Mouse (Mus musculus) macrophage (primary cell): Measurements from ENCODE around the gene Cisd1. TPM values are rescaled to one million over a fixed set of nuclear protein-coding genes. Genes with fewer than 3 reads are reported as not detected.

ENCODE experiments used
- H3K27ac ChIP-seq: fragments of 350-480 bp; formaldehyde crosslinking; 2 replicates; pipeline ENCODE4 v1.9.0; 2021
- H3K36me3 ChIP-seq: fragments of 350-480 bp; formaldehyde crosslinking; 2 replicates; pipeline ENCODE4 v1.9.0; 2021; ENCODE audit errors: inconsistent target
- H3K4me3 ChIP-seq: fragments of 350-480 bp; formaldehyde crosslinking; 2 replicates; pipeline ENCODE4 v1.9.0; 2021; ENCODE audit errors: inconsistent target
- H3K79me2 ChIP-seq: fragments of 350-480 bp; formaldehyde crosslinking; 2 replicates; pipeline ENCODE4 v1.9.0; 2021; ENCODE audit errors: inconsistent target
- WGBS: methylation state at CpG from one replicate; pipeline ENCODE4 v1.1.7; 2026; ENCODE audit warnings: inconsistent platforms; ENCODE audit not compliant: missing documents; 5-methylcytosine and 5-hydroxymethylcytosine counted together
- polyA plus RNA-seq: library from polyadenylated mRNA; stranded (reverse); fragments of 250-400 nt; gene quantifications from 3 replicates; pipeline ENCODE4 v1.2.4, GENCODE M21; 2018; ENCODE audit warnings: inconsistent platforms

Cisd1 gene
- polyA plus RNA-seq, 1 experiment from 2014 or later: 12.0 TPM

DNA sequence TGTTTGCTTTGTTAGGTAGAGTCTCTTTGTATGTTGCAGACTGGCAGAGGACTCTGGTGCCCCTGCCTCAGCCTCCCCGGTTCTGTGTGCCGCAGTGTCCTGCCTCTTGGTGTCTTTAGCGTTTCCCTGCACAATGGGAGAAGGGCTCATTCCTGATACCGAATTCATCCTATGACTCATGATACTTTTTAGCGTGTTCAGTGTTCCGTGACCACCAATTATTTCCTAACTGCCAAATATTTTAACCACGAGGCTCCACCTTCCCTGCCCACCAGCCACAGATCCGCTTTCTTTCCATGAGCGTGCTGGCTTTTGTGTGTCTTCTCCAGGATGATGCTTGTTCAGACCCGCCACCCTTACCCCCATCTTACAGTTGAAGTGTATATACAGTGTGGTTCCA is 19.1 kb upstream of the Cisd1 start:
- peaks cover 22% of the 10 kb centered on the region; the same call in 1 of the 2 replicates for H3K36me3 ChIP-seq
- H3K27ac ChIP-seq: no peak overlapping the region
- peaks cover 75% of the 10 kb centered on the region for H3K79me2 ChIP-seq
- no peak overlapping the region for H3K4me3 ChIP-seq
- 66% methylated on average over 10 of the region's 10 CpGs for WGBS

GRCm38 (mm10) chr10:71363440-71363839 is 18.7 kb upstream of the Cisd1 start:
- Histone ChIP-seq H3K4me3 (no peak overlapping the region), H3K79me2 (peaks cover 79% of the 10 kb centered on the region), H3K27ac (no peak overlapping the region), H3K36me3 (peaks cover 22% of the 10 kb centered on the region; the same call in 1 of the 2 replicates)
- 87% methylated on average over 8 of the region's 8 CpGs for WGBS

DNA sequence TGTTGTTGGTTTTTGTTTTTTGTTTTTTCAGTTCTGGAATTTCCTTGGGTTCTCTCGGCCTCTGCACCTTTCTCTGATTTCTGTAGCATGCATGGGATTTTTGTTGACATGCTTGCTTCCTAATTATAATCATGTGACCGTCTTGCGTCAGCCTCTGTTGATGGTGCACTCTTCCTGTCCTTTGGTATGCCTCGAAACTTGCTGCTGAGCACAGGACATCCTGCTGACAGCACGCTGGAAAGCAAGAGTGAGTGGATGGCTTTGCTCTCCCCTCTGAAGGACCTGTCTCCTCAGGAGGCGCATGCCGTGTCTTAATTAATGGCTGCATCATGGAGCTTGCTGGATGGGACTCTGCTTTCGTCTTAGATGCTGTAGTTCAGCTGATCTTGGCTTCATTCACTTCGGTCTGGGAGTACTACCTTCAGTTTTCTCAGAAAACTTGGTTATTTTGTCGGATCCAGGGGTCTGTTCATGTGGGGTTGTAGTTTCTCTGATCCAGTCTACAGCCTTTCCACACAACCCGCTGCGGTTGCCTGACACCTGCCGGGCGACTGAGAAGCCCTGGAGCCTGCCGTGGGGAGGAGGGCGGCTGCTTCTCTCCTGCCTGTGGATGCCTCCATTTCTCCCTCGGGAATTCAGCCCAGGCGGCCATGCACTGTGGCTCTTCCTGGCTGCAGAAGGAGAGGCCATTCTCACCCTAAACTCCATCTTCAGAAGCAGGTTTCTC is 17.2 kb upstream of the Cisd1 start:
- peak overlapping the region; percentile 35 for H3K27ac ChIP-seq
- WGBS: 57% methylated on average over 18 of the region's 18 CpGs
- H3K79me2 ChIP-seq: peaks cover 93% of the 10 kb centered on the region
- peaks cover 18% of the 10 kb centered on the region; the same call in 1 of the 2 replicates for H3K36me3 ChIP-seq
- no peak overlapping the region for H3K4me3 ChIP-seq

DNA sequence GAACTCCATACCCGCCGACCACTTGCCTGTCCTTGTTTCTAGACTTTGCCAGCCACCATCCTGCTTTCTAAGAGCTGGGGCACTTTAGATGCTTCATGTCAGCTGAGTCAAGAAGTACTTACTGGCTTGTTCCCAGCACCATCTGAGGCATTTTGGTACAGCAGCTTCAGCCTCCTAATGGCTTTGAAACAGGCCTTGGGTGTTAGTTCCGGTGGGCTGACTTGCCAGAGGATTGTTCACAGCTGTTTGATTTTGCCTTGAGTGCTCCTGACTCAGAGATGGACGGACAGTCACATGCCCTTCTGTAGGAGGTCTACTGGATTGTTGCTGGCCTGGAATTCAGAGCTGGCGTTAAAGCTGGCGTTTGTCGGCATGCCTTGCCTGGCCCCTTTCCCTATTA is 16.3 kb upstream of the Cisd1 start:
- Histone ChIP-seq H3K79me2 (peaks cover 100% of the 10 kb centered on the region), H3K4me3 (no peak overlapping the region), H3K27ac (no peak overlapping the region), H3K36me3 (peaks cover 10% of the 10 kb centered on the region; the same call in 1 of the 2 replicates)
- WGBS: 91% methylated on average over 7 of the region's 7 CpGs

DNA sequence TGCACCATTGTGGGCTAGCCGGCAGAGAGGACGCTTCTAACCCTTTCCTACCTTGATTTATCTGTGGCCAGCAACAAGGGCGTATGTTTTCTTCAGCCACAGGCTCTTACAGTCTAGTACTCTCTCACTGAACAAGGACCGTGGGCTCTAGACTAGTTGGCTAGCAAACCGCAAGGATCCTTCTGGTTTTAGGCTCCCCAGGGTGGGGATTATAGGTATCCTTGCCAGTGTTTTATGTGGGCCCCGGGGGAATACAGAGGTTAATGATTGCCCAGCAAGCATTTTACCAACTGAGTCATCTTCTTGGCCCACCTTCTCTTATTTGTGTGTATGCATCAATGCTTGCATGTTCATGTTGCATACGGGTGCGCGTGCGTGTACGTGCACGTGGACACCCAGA is 10.2 kb upstream of the Cisd1 start:
- Histone ChIP-seq H3K79me2 (peaks cover 100% of the 10 kb centered on the region), H3K4me3 (no peak overlapping the region), H3K36me3 (no peaks in the 10 kb centered on the region), H3K27ac (no peak overlapping the region)
- 95% methylated on average over 12 of the region's 12 CpGs for WGBS

- Histone ChIP-seq H3K4me3 (no peak overlapping the region), H3K79me2 (peaks cover 97% of the 10 kb centered on the region), H3K27ac (no peak overlapping the region), H3K36me3 (no peaks in the 10 kb centered on the region)
- 91% methylated on average over 8 of the region's 9 CpGs for WGBS
Measured at GRCm38 (mm10) chr10:71353850-71354249, 9.1 kb upstream of the Cisd1 start.

- no peaks in the 10 kb centered on the region for H3K36me3 ChIP-seq
- WGBS: 98% methylated on average over 7 of the region's 7 CpGs
Measured at GRCm38 (mm10) chr10:71351301-71351700, 6.5 kb upstream of the Cisd1 start.

GRCm38 (mm10) chr10:71349290-71349689 is 4.5 kb upstream of the Cisd1 start:
- WGBS: 8% methylated on average over 1 of the region's 1 CpGs
- Histone ChIP-seq H3K27ac (peak overlapping the region; percentile 74), H3K4me3 (peak overlapping the region; percentile 68)

More at GRCm38 (mm10) chr10:71351301-71351700, 6.5 kb upstream of the Cisd1 start:
- Histone ChIP-seq H3K4me3 (no peak overlapping the region), H3K27ac (no peak overlapping the region), H3K79me2 (peaks cover 72% of the 10 kb centered on the region)

DNA sequence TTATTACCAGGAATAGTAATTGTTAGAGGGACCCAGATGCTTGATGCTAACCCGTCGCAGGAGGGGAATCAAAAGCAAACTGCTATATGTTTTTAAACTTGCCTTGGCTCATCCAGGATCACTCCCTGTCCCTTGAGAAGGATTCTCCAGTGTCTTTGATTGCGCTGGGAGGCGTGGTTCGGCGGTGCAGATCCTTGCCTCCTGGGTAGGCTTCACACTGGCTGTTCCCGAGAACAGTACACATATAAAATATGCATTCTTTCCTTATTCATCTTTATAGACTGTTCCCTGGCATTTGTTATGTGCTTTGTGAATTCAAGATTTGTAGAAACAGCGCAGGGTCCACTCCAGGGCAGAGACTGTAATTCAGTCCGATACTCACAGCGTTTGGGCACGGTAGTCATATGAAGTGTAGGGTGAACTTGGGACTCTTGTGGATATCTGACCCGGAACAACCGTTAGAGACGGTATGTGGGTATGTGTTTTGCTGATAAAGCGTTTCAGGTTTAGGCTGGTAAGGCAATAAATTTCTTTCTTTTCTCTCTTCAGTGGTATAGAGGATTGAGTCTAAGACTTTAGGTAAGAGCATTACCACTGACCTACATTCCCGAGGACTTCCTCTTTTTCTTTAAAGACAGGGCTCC is 4.0 kb upstream of the Cisd1 start:
- Histone ChIP-seq H3K4me3 (peak overlapping the region; percentile 68), H3K36me3 (no peaks in the 10 kb centered on the region), H3K79me2 (peaks cover 52% of the 10 kb centered on the region), H3K27ac (peak overlapping the region; percentile 74)
- 3% methylated on average over 16 of the region's 16 CpGs for WGBS

More at GRCm38 (mm10) chr10:71349290-71349689, 4.5 kb upstream of the Cisd1 start:
- Histone ChIP-seq H3K36me3 (no peaks in the 10 kb centered on the region), H3K79me2 (peaks cover 52% of the 10 kb centered on the region)

DNA sequence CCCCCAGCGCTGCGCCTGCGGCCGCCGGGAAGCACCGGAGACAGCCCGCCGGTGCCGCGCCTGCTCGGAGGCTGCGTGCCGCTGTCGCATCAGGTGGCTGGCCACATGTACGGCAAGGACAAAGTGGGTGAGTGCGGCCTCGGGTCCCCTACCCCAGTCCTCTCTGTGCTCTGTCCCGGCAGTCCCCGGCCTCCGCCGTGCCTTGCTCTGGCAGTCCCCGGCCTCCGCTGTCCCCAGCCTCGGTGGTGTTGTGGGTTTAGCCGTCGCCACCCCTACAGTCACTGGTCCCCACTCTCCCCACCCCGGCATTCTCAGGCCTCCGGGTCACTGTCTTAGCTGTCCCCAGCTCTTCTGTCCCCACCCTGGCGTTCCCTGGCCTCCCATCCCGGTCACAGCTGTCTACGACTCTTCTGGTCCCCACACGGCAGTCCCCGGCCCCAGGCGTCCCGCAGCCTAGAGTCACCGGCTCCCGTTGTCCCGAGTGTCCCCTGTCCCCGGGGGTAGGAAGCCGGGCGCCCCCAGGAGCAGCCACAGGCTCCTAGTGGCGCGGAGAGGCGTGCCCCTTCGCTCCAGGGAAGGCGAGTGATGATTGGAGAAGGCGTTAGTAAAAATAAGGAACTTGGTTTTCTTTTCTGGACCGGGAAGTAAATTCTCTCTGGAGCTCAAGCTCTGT is 3.3 kb upstream of the Cisd1 start:
- H3K79me2 ChIP-seq: peaks cover 52% of the 10 kb centered on the region
- H3K36me3 ChIP-seq: no peaks in the 10 kb centered on the region
- under 1% methylated on average over 48 of the region's 48 CpGs for WGBS
- H3K4me3 ChIP-seq: peak overlapping the region; percentile 68
- peak overlapping the region; percentile 74 for H3K27ac ChIP-seq

- Histone ChIP-seq H3K79me2 (peaks cover 52% of the 10 kb centered on the region), H3K36me3 (no peaks in the 10 kb centered on the region)
- 0% methylated on average over 49 of the region's 49 CpGs for WGBS
Measured at GRCm38 (mm10) chr10:71347509-71347949, 2.8 kb upstream of the Cisd1 start, which contains the start of gene Ipmk. Gene Ipmk, plus strand, starts transcription at chr10:71347763.

GRCm38 (mm10) chr10:71346722-71347508 is 2.2 kb upstream of the Cisd1 start:
- Histone ChIP-seq H3K27ac (peak overlapping the region; percentile 62), H3K36me3 (no peaks in the 10 kb centered on the region), H3K79me2 (peaks cover 52% of the 10 kb centered on the region), H3K4me3 (peak overlapping the region; percentile 72)
- WGBS: 13% methylated on average over 13 of the region's 13 CpGs

More at GRCm38 (mm10) chr10:71347509-71347949, 2.8 kb upstream of the Cisd1 start, which contains the start of gene Ipmk:
- H3K27ac ChIP-seq: peak within 1 kb of the TSS; percentile 74
- peak within 1 kb of the TSS; percentile 72 for H3K4me3 ChIP-seq

- H3K79me2 ChIP-seq: peaks cover 52% of the 10 kb centered on the region
- H3K4me3 ChIP-seq: no peak overlapping the region
- 94% methylated on average over 2 of the region's 2 CpGs for WGBS
- no peaks in the 10 kb centered on the region for H3K36me3 ChIP-seq
- H3K27ac ChIP-seq: peak overlapping the region; percentile 38
Measured at GRCm38 (mm10) chr10:71346106-71346505, 1.4 kb upstream of the Cisd1 start.
